Mouse (Mus musculus) heart, adult 2 months (tissue): ENCODE results near the gene Olfr521. TPM values are rescaled to one million over a fixed set of nuclear protein-coding genes. Genes with fewer than 3 reads are reported as not detected.
A peak's percentile ranks its signal among the peaks of the same experiment; 100 is the strongest.

Experiments used
- DNase-seq, 2 experiments: peaks; one replicate each; pipeline ENCODE4 v3.0.0; 2021
- H3K27ac ChIP-seq: fragments of 200-600 bp; 2 replicates; pipeline ENCODE4 v1.8.1; 2022
- H3K27me3 ChIP-seq: fragments of 200-500 bp; 2 replicates; pipeline ENCODE4 v1.6.1; 2012; ENCODE audit warnings: mild to moderate bottlenecking, low read length, inconsistent platforms, mixed read lengths; ENCODE audit not compliant: control insufficient read depth, insufficient read depth
- H3K36me3 ChIP-seq: fragments of 200-500 bp; 2 replicates; pipeline ENCODE4 v1.6.1; 2012; ENCODE audit warnings: low read length, inconsistent platforms; ENCODE audit not compliant: control insufficient read depth, insufficient read depth
- H3K4me1 ChIP-seq: fragments of 200-500 bp; 2 replicates; pipeline ENCODE4 v1.6.1; 2011; ENCODE audit warnings: low read length; ENCODE audit not compliant: control insufficient read depth, insufficient read depth
- H3K4me3 ChIP-seq: fragments of 200-600 bp; 2 replicates; pipeline ENCODE4 v1.8.1; 2022
- H3K79me2 ChIP-seq: fragments of 200-500 bp; replicated peaks from 2 replicates; pipeline ENCODE4 v1.6.1; 2012; ENCODE audit warnings: mild to moderate bottlenecking, inconsistent platforms, low read length, moderate library complexity, mixed read lengths; ENCODE audit not compliant: control insufficient read depth, insufficient read depth
- H3K9ac ChIP-seq: fragments of 200-500 bp; 2 replicates; pipeline ENCODE4 v1.6.1; 2012; ENCODE audit warnings: low read depth, mild to moderate bottlenecking, control low read depth, inconsistent platforms, low read length, mixed read lengths
- CTCF ChIP-seq: fragments of 200-600 bp; IDR thresholded peaks from 2 replicates; pipeline ENCODE4 v1.8.1; 2022; ENCODE audit warnings: antibody characterized with exemption, mild to moderate bottlenecking, moderate library complexity
- EP300 ChIP-seq: fragments of 200-500 bp; IDR thresholded peaks from 2 replicates; pipeline ENCODE4 v1.6.1; 2011; ENCODE audit warnings: low read depth, low read length, control low read depth; ENCODE audit not compliant: insufficient read depth
- POLR2A ChIP-seq: fragments of 200-500 bp; IDR thresholded peaks from 2 replicates; pipeline ENCODE4 v1.6.1; 2011; ENCODE audit warnings: mild to moderate bottlenecking, low read depth, low read length, control low read depth; ENCODE audit not compliant: insufficient read depth
- WGBS: fragments of 180-500 bp; shearing (Covaris S2); methylation state at CpG from one replicate; pipeline ENCODE4 v1.1.7; 2018; 5-methylcytosine and 5-hydroxymethylcytosine counted together
- intact Hi-C: fragments of 180-260 bp; cut with DNase I; formaldehyde crosslinking; loops from one replicate; pipeline ENCODE4 v1.15.1; 2025
- polyA plus RNA-seq: library from polyadenylated mRNA; depleted of rRNA; stranded (reverse); fragments of >200 nt; gene quantifications from 2 replicates; pipeline ENCODE4 v1.2.3, GENCODE M21; 2012
- total RNA-seq, 2 experiments: library from RNA; stranded (reverse); gene quantifications; 2 replicates each; pipeline ENCODE4 v1.2.3; 2021

Olfr521 gene
- total and polyA plus RNA-seq, 3 experiments, result not detected

DNA sequence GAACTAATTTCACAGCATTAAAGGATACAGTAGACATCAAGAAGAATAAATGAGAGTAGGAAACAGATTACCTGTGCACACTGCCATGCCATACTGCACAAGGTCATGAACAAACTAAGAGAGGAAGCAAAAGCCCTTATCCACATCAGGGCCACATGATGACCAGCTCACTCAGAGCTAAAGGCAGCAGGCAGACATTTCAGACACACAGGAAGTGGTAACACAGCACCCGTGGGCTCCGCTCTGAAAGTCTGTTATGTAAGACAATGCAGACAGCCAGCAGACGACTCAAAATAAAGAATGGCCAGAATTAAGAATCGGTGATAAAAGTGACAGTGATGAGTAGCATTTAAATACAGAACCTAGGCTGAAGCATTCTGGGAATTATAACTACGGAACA is 18.1 kb downstream of the Olfr521 start:
- H3K79me2 ChIP-seq, result no peaks in the 10 kb centered on the region
- no peaks in the 10 kb centered on the region for H3K36me3 ChIP-seq
- 52% methylated on average over 5 of the region's 5 CpGs for WGBS
- H3K27me3 ChIP-seq, result no peaks in the 10 kb centered on the region
- H3K4me1 ChIP-seq, result no peaks in the 10 kb centered on the region
- H3K27ac ChIP-seq, result no peak overlapping the region
- no peak for TF ChIP-seq CTCF
- intact Hi-C loops, result no loop called here
- H3K9ac ChIP-seq, result no peak overlapping the region
- no peak overlapping the region for H3K4me3 ChIP-seq
- no peak for DNase-seq

DNA sequence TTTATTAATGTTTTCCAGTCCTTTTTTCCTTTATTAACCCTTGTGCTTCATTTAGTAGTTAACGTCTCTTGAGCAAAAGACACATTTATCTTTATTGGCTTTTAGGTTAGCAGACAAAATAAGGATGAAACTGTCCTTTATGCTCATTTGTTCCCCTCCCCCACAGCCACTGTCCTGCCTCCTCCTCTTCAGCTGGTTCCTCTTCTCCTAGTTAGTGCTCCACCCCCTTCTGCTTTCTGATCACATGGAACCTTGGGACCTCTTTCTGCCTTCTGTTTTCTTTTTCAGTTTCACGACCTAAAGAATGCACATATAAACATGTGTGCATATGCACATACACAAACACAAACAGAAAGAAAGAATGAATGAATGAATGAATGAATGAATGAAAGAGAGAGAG is 18.6 kb downstream of the Olfr521 start:
- TF ChIP-seq POLR2A, result no peak
- TF ChIP-seq CTCF, result no peak
- no peak for TF ChIP-seq EP300
- H3K27ac ChIP-seq, result no peak overlapping the region
- no peaks in the 10 kb centered on the region for H3K36me3 ChIP-seq
- WGBS, result 70% methylated on average over 2 of the region's 2 CpGs
- no peaks in the 10 kb centered on the region for H3K4me1 ChIP-seq
- no peaks in the 10 kb centered on the region for H3K27me3 ChIP-seq
- no peak for DNase-seq
- no peak overlapping the region for H3K9ac ChIP-seq
- no peak overlapping the region for H3K4me3 ChIP-seq
- no peaks in the 10 kb centered on the region for H3K79me2 ChIP-seq
- intact Hi-C loops, result no loop called here

DNA sequence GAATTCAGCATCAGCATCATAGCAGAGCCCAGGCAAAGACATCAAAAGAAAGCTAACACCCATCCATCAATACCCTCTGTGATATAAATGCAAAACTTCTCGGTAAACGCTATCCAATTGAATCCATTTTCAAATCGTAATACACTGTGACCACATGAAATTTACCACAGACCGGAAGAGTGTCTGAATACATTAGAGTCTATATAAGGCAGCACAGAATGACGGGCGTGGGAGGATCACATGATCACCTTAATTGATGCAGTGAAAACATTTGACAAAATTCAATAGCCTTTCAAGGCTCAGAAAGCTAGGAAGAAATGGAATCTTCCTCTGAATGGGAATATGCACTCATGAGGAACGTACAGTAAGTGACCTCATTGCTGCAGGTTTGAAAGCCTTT is 20.1 kb downstream of the Olfr521 start:
- intact Hi-C loops, result no loop called here
- 91% methylated on average over 7 of the region's 7 CpGs for WGBS
- Histone ChIP-seq H3K9ac (no peak overlapping the region), H3K4me3 (no peak overlapping the region), H3K27me3 (no peaks in the 10 kb centered on the region), H3K27ac (no peak overlapping the region), H3K4me1 (peaks cover 2% of the 10 kb centered on the region), H3K36me3 (no peaks in the 10 kb centered on the region), H3K79me2 (no peaks in the 10 kb centered on the region)
- no peak for DNase-seq
- TF ChIP-seq EP300 (no peak), POLR2A (no peak), CTCF (no peak)

DNA sequence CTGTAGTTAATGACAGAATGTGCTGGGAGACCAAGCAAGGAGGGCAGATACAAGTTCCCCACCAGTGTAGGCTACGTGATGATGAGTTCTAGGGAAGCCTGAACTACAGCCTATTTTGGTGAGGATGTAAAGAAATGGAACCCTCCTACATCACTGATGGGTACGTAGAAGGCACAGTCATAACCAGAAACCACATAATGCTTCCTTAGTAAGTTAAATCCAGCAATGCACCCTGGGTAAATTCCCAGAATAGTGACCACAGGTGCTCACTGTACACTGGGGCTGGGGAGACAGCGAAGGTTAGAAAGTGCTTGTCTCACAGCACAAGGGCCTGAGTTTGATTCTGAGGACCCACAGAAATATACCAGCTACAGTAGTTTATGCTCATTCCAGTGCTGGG is 22.2 kb downstream of the Olfr521 start:
- TF ChIP-seq CTCF, result no peak
- TF ChIP-seq EP300, result no peak
- no peak for TF ChIP-seq POLR2A
- WGBS, result 79% methylated on average over 3 of the region's 3 CpGs
- H3K79me2 ChIP-seq, result no peaks in the 10 kb centered on the region
- DNase-seq, result no peak
- H3K27me3 ChIP-seq, result no peaks in the 10 kb centered on the region
- peaks cover 2% of the 10 kb centered on the region for H3K4me1 ChIP-seq
- H3K36me3 ChIP-seq, result no peaks in the 10 kb centered on the region
- intact Hi-C loops, result no loop called here
- no peak overlapping the region for H3K27ac ChIP-seq
- H3K9ac ChIP-seq, result no peak overlapping the region
- H3K4me3 ChIP-seq, result no peak overlapping the region

DNA sequence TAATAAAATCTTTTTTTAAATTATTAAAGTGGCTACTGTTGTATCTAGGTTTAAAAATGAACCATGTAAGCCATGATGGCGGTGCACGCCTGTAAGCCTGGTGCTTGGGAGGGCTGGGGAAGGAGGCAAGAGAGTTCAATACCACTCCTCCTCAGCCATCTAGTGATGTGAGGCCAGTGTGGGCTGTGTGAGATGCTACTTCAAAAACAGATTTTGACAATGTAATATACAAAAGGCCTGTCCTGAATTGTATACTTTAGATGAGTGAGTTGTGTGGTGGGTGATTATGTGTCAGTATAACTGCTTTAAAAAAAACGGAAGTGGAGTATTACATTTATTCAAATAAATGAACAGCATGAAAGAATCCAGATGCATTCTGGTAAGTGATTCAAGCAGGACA is 23.5 kb downstream of the Olfr521 start:
- Histone ChIP-seq H3K36me3 (no peaks in the 10 kb centered on the region), H3K4me1 (peaks cover 2% of the 10 kb centered on the region), H3K27ac (no peak overlapping the region), H3K79me2 (no peaks in the 10 kb centered on the region), H3K9ac (no peak overlapping the region), H3K27me3 (no peaks in the 10 kb centered on the region), H3K4me3 (no peak overlapping the region)
- 92% methylated on average over 3 of the region's 3 CpGs for WGBS
- intact Hi-C loops, result no loop called here
- TF ChIP-seq EP300, result no peak
- TF ChIP-seq CTCF, result no peak
- no peak for TF ChIP-seq POLR2A
- no peak for DNase-seq

DNA sequence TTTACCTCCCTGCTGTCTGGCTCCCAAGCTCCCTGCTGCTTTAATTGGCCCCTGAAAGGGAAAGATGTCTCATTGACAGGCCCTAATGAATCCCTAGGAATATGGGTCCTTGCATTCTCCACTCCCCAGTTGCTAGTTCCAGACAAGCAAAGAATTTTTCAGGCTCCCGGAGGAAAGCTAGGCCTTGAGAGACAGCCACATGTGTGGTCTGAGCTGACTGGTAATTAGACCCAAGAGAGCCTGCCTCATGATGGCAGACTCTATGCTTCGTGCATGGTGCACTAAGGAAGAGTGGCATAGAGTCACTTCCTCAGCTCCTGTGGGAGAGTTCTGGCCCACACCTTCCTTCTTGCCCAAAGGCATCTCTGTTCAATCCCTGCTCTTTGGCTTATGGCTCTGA is 24.6 kb downstream of the Olfr521 start:
- Histone ChIP-seq H3K36me3 (no peaks in the 10 kb centered on the region), H3K4me1 (peaks cover 2% of the 10 kb centered on the region), H3K79me2 (no peaks in the 10 kb centered on the region), H3K4me3 (no peak overlapping the region), H3K27ac (no peak overlapping the region), H3K27me3 (no peaks in the 10 kb centered on the region), H3K9ac (no peak overlapping the region)
- TF ChIP-seq POLR2A (no peak), CTCF (no peak), EP300 (no peak)
- no peak for DNase-seq
- intact Hi-C loops, result no loop called here
- WGBS, result 65% methylated on average over 2 of the region's 2 CpGs

DNA sequence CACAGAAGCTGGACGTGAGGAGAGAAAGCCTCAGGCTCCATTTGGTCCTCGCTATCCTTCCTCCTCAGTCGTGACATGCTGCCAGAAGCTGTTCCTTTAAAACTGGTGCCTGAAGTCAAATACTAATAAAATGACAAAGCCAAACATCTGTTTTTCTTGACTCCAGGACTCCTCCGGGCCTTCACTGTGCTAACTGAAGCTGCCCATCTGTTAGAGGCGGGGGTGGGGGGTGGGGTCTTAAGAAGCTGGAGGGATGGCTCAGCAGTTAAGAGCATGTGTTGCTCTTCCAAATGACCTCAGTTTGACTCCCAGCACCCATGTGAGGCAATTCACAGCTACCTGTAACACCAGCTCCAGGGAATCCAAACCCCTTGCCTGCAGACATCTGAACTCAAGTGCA is 25.3 kb downstream of the Olfr521 start:
- Histone ChIP-seq H3K27me3 (no peaks in the 10 kb centered on the region), H3K4me3 (no peak overlapping the region), H3K4me1 (peaks cover 2% of the 10 kb centered on the region), H3K79me2 (no peaks in the 10 kb centered on the region), H3K27ac (no peak overlapping the region), H3K36me3 (no peaks in the 10 kb centered on the region), H3K9ac (no peak overlapping the region)
- 54% methylated on average over 5 of the region's 5 CpGs for WGBS
- intact Hi-C loops, result no loop called here
- peak in 1 of 2 experiments; percentile 15 for DNase-seq
- TF ChIP-seq CTCF (no peak), POLR2A (no peak), EP300 (no peak)
